Mouse (Mus musculus) neural tube, embryonic 14.5 days (tissue): ENCODE results near the gene Prrg1. TPM values are rescaled to one million over a fixed set of nuclear protein-coding genes. Genes with fewer than 3 reads are reported as not detected.
"Not testable (repeated sequence)": the region's sequence is repeated elsewhere in the genome, so short reads cannot be mapped to it uniquely, and the experiment has no call there.

ENCODE experiments used
- ATAC-seq: fragments of 200-750 bp; cut with Nextera tagmentation; 2 replicates; pipeline ENCODE4 v1.8.0; 2017; ENCODE audit warnings: low read depth, mild to moderate bottlenecking, moderate TSS enrichment, moderate library complexity
- H3K27ac ChIP-seq: fragments of 300-500 bp; sonication (generic); 2 replicates; pipeline ENCODE4 v1.5.1; 2014; ENCODE audit warnings: low read depth, mild to moderate bottlenecking, control low read depth, low read length, moderate library complexity, mixed read lengths
- H3K27me3 ChIP-seq: fragments of 300-500 bp; sonication (generic); 2 replicates; pipeline ENCODE4 v1.6.1; 2014; ENCODE audit warnings: low read length; ENCODE audit not compliant: control insufficient read depth, insufficient read depth
- H3K36me3 ChIP-seq: fragments of 300-500 bp; sonication (generic); 2 replicates; pipeline ENCODE4 v1.6.1; 2014; ENCODE audit warnings: low read length, mixed read lengths; ENCODE audit not compliant: control insufficient read depth, insufficient read depth
- H3K4me1 ChIP-seq: fragments of 300-500 bp; sonication (generic); 2 replicates; pipeline ENCODE4 v1.6.1; 2014; ENCODE audit warnings: low read length; ENCODE audit not compliant: control insufficient read depth, insufficient read depth
- H3K4me2 ChIP-seq: fragments of 300-500 bp; sonication (generic); 2 replicates; pipeline ENCODE4 v1.6.1; 2014; ENCODE audit warnings: mild to moderate bottlenecking, low read depth, low read length, control low read depth
- H3K4me3 ChIP-seq: fragments of 300-500 bp; sonication (generic); 2 replicates; pipeline ENCODE4 v1.5.1; 2014; ENCODE audit warnings: low read depth, low read length, control low read depth, mixed read lengths
- H3K9ac ChIP-seq: fragments of 300-500 bp; sonication (generic); replicated peaks from 2 replicates; pipeline ENCODE4 v1.6.1; 2014; ENCODE audit warnings: low read depth, mild to moderate bottlenecking, control low read depth, low read length, mixed read lengths
- H3K9me3 ChIP-seq: fragments of 300-500 bp; sonication (generic); 2 replicates; pipeline ENCODE4 v1.6.1; 2016; ENCODE audit warnings: low read length; ENCODE audit not compliant: control insufficient read depth
- WGBS: fragments of 180-500 bp; shearing (Covaris S2); extraction: QIAGEN DNeasy Blood & Tissue Kit; methylation state at CpG from one replicate; pipeline ENCODE4 v1.1.7; 2014; 5-methylcytosine and 5-hydroxymethylcytosine counted together
- polyA plus RNA-seq: library from polyadenylated mRNA; unstranded; fragments of >200 nt; fragmentation: Nextera tagmentation; extraction: Ambion mirVana; gene quantifications from 2 replicates; pipeline ENCODE4 v1.2.1, GENCODE M21; 2014

Prrg1 gene
- polyA plus RNA-seq, 1 experiment from 2014 or later, result 9.7 TPM

DNA sequence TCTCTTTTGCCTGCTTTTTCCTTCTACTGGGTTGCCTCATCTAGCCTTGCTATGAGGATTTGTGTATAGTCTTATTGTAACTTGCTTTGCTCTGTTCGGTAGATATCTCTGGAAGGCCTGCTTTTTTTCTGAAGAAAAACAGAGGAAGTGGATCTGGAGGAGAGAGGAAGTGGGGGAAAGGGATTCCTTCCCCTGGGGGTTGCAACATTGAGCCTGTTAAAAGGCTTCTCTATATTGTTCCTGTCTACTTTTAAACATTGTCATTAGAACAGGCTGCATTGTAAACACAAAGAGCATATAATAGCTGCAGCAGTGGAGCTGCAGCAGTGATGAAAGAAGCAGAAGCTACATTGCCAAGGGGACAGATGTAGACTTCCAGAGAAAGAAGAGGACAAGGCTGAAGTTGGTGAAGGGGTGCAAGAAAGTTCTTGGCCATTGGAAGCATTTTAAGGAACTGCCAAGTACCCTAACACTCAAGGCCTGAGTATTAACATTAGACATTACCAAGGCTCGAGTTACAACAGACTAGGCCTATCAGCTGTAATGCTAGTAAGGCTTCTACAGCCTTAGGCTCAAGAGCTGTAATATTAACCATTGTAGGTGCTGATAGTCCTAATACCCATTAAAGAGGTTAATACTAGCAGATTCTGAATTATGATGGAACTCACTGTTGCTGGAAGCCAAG is 44.9 kb downstream of the Prrg1 start:
- Histone ChIP-seq H3K27ac (no peak overlapping the region), H3K27me3 (no peaks in the 10 kb centered on the region), H3K4me2 (no peak overlapping the region), H3K36me3 (no peaks in the 10 kb centered on the region), H3K9ac (no peak overlapping the region), H3K4me3 (no peak overlapping the region), H3K4me1 (no peaks in the 10 kb centered on the region), H3K9me3 (no peaks in the 10 kb centered on the region)
- WGBS, result 86% methylated on average over 2 of the region's 2 CpGs
- no peak for ATAC-seq

DNA sequence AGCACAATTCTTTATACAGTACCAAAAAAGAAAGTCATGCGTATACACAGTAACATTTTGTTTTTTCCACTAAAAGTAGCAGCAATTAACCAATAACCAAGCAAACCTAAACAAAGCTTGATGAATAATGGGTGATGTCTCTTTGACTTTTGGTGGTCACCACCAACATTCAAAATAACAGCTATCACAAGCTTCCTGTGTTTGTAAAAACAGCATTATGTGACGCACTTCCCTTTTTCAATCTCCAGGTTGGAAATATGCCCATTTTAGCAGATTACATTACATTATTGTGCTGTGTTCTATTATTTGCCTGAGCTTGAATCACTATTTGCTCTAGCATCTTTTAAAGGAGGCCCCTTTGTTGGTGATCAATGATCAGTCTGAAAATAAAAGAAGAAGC is 65.4 kb downstream of the Prrg1 start:
- Histone ChIP-seq H3K27me3 (no peaks in the 10 kb centered on the region), H3K27ac (no peak overlapping the region), H3K9me3 (no peaks in the 10 kb centered on the region), H3K4me2 (no peak overlapping the region), H3K4me3 (no peak overlapping the region), H3K9ac (no peak overlapping the region), H3K4me1 (no peaks in the 10 kb centered on the region), H3K36me3 (no peaks in the 10 kb centered on the region)
- WGBS, result 90% methylated on average over 2 of the region's 2 CpGs
- no peak for ATAC-seq

DNA sequence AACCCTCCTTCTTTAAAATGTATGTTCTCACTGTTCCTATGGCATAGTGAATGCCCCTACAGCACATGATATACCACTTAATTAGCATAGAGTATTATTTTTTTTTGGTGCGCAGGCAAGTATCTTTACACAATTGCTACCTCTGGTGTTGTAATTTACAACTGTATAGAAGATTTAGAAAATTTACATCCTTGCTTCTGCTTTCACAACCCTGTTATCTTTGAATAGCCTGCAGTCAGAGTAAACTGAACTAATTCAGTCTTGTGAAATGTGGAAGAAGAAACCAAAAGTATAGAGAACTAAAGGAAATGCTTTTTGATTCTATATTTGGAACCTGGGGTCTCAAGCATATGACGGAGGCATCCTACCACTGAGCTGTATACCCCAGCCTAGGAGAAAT is 100.7 kb downstream of the Prrg1 start:
- no peaks in the 10 kb centered on the region for H3K9me3 ChIP-seq
- H3K4me3 ChIP-seq, result no peak overlapping the region
- WGBS, result 80% methylated on average over 2 of the region's 2 CpGs
- no peak overlapping the region for H3K9ac ChIP-seq
- no peak for ATAC-seq
- no peaks in the 10 kb centered on the region for H3K36me3 ChIP-seq
- no peak overlapping the region for H3K27ac ChIP-seq
- H3K4me2 ChIP-seq, result no peak overlapping the region
- no peaks in the 10 kb centered on the region for H3K27me3 ChIP-seq
- no peaks in the 10 kb centered on the region for H3K4me1 ChIP-seq

DNA sequence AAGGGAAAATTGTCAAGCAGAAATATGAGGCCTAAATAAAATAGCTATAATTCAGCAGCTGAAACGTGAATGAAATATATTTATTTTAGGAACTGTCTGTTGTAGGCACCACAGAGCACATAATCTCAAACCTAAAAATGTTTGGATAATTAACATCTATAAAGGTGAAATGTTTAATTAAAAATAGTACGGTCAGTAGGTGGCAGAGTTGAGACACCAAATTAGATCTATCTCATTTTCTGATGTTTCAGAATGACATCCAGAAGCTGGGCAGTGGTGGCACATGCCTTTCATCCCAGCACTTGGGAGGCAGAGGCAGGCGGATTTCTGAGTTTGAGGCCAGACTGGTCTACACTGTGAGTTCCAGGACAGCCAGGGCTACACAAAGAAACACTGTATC is 104.0 kb downstream of the Prrg1 start:
- no peak for ATAC-seq
- 82% methylated on average over 3 of the region's 3 CpGs for WGBS
- Histone ChIP-seq H3K9me3 (no peaks in the 10 kb centered on the region), H3K27ac (no peak overlapping the region), H3K4me2 (no peak overlapping the region), H3K4me1 (no peaks in the 10 kb centered on the region), H3K27me3 (no peaks in the 10 kb centered on the region), H3K36me3 (no peaks in the 10 kb centered on the region), H3K4me3 (no peak overlapping the region), H3K9ac (no peak overlapping the region)

DNA sequence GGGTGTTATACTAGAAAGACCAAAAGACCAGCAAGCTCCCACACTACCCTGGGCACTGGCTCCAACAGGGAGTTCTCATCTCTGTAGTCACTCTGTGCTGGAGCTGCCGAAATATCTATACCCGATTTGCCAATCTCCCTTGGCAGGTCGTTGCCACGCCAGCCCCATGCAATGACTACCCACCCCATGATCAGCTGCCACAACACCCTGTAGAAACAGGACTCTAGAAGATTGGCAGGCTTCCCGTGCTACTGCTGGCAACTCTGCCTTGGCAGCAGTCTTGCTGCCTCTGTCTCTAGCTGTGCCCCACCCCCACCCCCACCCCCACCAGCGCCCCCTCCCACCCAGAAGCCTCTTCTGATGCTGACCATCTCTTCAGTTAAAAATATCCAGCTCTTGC is 149.3 kb downstream of the Prrg1 start:
- H3K4me1 ChIP-seq, result no peaks in the 10 kb centered on the region
- H3K9me3 ChIP-seq, result no peaks in the 10 kb centered on the region
- no peak overlapping the region for H3K4me2 ChIP-seq
- no peak overlapping the region for H3K27ac ChIP-seq
- no peak overlapping the region for H3K9ac ChIP-seq
- no peak for ATAC-seq
- no peak overlapping the region for H3K4me3 ChIP-seq
- H3K36me3 ChIP-seq, result no peaks in the 10 kb centered on the region
- WGBS, result 80% methylated on average over 6 of the region's 6 CpGs
- no peaks in the 10 kb centered on the region for H3K27me3 ChIP-seq

DNA sequence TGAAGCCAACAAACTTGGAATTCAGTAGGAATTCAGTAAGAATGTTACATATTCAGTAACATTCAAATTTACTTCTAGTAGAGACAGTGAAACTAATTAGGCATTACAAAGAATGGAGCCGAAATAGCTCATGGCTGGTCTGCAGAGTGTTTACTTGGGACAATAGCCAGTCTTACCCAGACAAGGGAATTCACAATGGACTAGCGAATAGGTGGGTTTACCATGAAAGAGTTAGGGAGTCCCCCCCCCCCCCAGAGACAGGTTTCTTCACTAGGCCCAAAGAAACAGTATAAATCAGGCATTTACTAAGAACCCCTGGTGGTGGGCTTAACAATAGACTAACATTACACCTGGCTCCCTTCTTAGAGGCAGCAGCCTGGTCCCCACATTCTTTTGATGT is 180.3 kb downstream of the Prrg1 start:
- not testable (repeated sequence) for H3K4me1 ChIP-seq, H3K27ac ChIP-seq, H3K9ac ChIP-seq, H3K27me3 ChIP-seq, H3K4me3 ChIP-seq, H3K4me2 ChIP-seq, H3K9me3 ChIP-seq, H3K36me3 ChIP-seq, ATAC-seq
- WGBS, result 89% methylated on average over 2 of the region's 2 CpGs

Other genes starting within 250 kb of the Prrg1 start
- not detected in 2 replicates for gene 4930480E11Rik, start 214.3 kb downstream of the Prrg1 start, polyA plus RNA-seq
- not detected in 2 replicates for gene Fam47c, start 153.9 kb upstream of the Prrg1 start, polyA plus RNA-seq